Mouse (Mus musculus) heart, embryonic 11.5 days (tissue): ENCODE results near the gene Stat6. TPM values are rescaled to one million over a fixed set of nuclear protein-coding genes. Genes with fewer than 3 reads are reported as not detected.
"Not testable (repeated sequence)": the region's sequence is repeated elsewhere in the genome, so short reads cannot be mapped to it uniquely, and the experiment has no call there.

Experiments used
- ATAC-seq: fragments of 200-750 bp; cut with Nextera tagmentation; replicated peaks from 2 replicates; pipeline ENCODE4 v1.8.0; 2017; ENCODE audit warnings: moderate library complexity; ENCODE audit not compliant: insufficient number of reproducible peaks, low FRiP score, low TSS enrichment
- H3K27ac ChIP-seq: fragments of 300-500 bp; sonication (generic); 2 replicates; pipeline ENCODE4 v1.5.1; 2014; ENCODE audit warnings: mild to moderate bottlenecking, low read depth, low read length
- H3K27me3 ChIP-seq: fragments of 300-500 bp; sonication (generic); 2 replicates; pipeline ENCODE4 v1.6.1; 2014; ENCODE audit warnings: mild to moderate bottlenecking, low read length, mixed read lengths; ENCODE audit not compliant: control insufficient read depth, insufficient read depth
- H3K36me3 ChIP-seq: fragments of 300-500 bp; sonication (generic); 2 replicates; pipeline ENCODE4 v1.6.1; 2014; ENCODE audit warnings: mild to moderate bottlenecking, low read length, moderate library complexity, mixed read lengths; ENCODE audit not compliant: control insufficient read depth, insufficient read depth
- H3K4me1 ChIP-seq: fragments of 300-500 bp; sonication (generic); 2 replicates; pipeline ENCODE4 v1.6.1; 2014; ENCODE audit warnings: low read length; ENCODE audit not compliant: control insufficient read depth, insufficient read depth
- H3K4me2 ChIP-seq: fragments of 300-500 bp; sonication (generic); 2 replicates; pipeline ENCODE4 v1.6.1; 2014; ENCODE audit warnings: mild to moderate bottlenecking, moderate library complexity
- H3K4me3 ChIP-seq: fragments of 300-500 bp; sonication (generic); 2 replicates; pipeline ENCODE4 v1.5.1; 2014; ENCODE audit warnings: low read depth, low read length
- H3K9ac ChIP-seq: fragments of 300-500 bp; sonication (generic); 2 replicates; pipeline ENCODE4 v1.6.1; 2014; ENCODE audit warnings: mild to moderate bottlenecking, low read depth, low read length, moderate library complexity
- H3K9me3 ChIP-seq: fragments of 300-500 bp; sonication (generic); replicated peaks from 2 replicates; pipeline ENCODE4 v1.6.1; 2016; ENCODE audit warnings: low read length; ENCODE audit not compliant: control insufficient read depth
- WGBS: fragments of 180-500 bp; shearing (Covaris S2); extraction: QIAGEN DNeasy Blood & Tissue Kit; methylation state at CpG from one replicate; pipeline ENCODE4 v1.1.7; 2014; ENCODE audit not compliant: insufficient replicate concordance; 5-methylcytosine and 5-hydroxymethylcytosine counted together
- polyA plus RNA-seq: library from polyadenylated mRNA; unstranded; fragments of >200 nt; fragmentation: Nextera tagmentation; extraction: Ambion mirVana; gene quantifications from 2 replicates; pipeline ENCODE4 v1.2.1, GENCODE M21; 2014

Gene Stat6
- polyA plus RNA-seq, 1 experiment from 2014 or later, result 21.0 TPM

DNA sequence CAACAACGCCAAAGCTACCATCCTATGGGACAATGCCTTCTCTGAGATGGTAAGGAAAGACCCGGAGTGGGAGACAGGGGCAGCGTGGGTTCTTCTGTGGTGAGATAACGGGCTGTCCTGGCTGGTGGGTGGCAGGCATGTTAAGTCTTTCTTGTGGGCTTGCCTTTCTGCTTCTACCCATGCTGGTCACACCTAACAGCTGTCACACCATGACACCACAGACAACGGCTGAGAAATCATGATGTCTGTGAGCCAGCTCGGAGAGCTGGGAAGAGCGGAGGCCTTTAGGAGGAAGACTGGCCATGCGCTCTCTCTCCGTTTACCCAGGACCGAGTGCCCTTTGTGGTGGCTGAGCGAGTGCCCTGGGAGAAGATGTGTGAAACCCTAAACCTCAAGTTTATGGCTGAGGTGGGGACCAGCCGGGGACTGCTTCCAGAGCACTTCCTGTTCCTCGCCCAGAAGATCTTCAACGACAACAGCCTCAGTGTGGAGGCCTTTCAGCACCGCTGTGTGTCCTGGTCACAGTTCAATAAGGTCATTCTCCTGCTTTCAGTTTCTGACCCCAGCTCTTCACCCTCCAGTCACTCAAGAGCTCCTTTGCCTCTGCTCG, 12.3 kb downstream of the Stat6 start:
- H3K4me1 ChIP-seq, result peaks cover 3% of the 10 kb centered on the region
- ATAC-seq, result no peak
- no peaks in the 10 kb centered on the region for H3K9me3 ChIP-seq
- H3K9ac ChIP-seq, result no peak overlapping the region
- peaks cover 16% of the 10 kb centered on the region for H3K36me3 ChIP-seq
- 73% methylated on average over 16 of the region's 16 CpGs for WGBS
- H3K27ac ChIP-seq, result no peak overlapping the region
- H3K4me2 ChIP-seq, result no peak overlapping the region
- no peak overlapping the region for H3K4me3 ChIP-seq
- H3K27me3 ChIP-seq, result no peaks in the 10 kb centered on the region

DNA sequence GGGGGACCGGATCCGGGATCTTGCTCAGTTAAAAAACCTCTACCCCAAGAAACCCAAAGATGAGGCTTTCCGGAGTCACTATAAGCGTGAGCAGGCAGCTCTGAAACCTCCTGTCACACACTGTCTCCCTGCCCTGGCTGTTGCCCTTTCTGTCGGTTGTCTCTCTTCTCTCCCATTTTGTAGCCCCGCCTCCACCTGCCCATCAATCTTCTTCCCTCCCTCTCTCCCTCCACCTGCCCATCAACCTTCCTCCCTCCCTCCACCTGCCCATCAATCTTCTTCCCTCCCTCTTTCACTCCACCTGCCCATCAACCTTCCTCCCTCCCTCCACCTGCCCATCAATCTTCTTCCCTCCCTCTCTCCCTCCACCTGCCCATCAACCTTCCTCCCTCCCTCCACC, 14.8 kb downstream of the Stat6 start:
- ATAC-seq, H3K27ac ChIP-seq, H3K9ac ChIP-seq, H3K9me3 ChIP-seq, H3K4me2 ChIP-seq, H3K36me3 ChIP-seq, H3K27me3 ChIP-seq, H3K4me3 ChIP-seq: not testable (repeated sequence)
- peaks cover 24% of the 10 kb centered on the region for H3K4me1 ChIP-seq
- WGBS, result 42% methylated on average over 6 of the region's 6 CpGs

DNA sequence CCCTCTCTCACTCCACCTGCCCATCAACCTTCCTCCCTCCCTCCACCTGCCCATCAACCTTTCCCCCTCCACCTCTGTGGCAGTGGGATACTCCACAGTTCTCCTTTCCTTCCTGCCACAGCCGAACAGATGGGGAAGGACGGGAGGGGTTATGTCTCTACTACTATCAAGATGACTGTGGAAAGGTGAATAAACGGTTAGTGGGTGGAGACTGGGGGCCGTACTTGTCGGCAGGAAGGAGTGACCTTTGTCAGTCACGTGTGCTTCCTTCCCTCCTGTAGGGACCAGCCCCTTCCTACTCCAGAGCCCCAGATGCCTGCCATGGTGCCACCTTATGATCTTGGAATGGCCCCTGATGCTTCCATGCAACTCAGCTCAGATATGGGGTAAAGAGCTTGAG, 15.3 kb downstream of the Stat6 start:
- WGBS, result 16% methylated on average over 6 of the region's 6 CpGs
- Histone ChIP-seq H3K27me3 (no peaks in the 10 kb centered on the region), H3K4me3 (no peak overlapping the region), H3K36me3 (peaks cover 7% of the 10 kb centered on the region; the same call in 1 of the 2 replicates), H3K9ac (no peak overlapping the region), H3K4me2 (no peak overlapping the region), H3K9me3 (no peaks in the 10 kb centered on the region), H3K27ac (no peak overlapping the region), H3K4me1 (peaks cover 25% of the 10 kb centered on the region)
- no peak for ATAC-seq

DNA sequence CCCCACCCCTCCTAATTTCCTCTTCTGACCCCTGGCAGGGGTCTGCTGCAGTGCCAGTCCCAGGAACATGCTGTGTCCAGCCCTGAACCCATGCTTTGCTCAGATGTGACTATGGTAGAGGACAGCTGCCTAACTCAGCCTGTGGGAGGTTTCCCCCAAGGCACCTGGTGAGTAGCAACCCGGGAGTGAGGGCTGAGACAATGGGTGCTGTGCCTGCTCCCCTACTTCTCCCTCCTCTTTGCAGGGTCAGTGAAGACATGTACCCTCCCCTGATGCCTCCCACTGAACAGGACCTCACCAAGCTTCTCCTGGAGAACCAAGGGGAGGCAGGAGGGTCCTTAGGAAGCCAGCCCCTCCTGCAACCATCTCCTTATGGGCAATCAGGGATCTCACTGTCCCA, 16.8 kb downstream of the Stat6 start:
- ATAC-seq, result no peak
- Histone ChIP-seq H3K4me2 (no peak overlapping the region), H3K9me3 (no peaks in the 10 kb centered on the region), H3K27me3 (peaks cover 6% of the 10 kb centered on the region), H3K4me1 (peaks cover 35% of the 10 kb centered on the region), H3K36me3 (peaks cover 11% of the 10 kb centered on the region), H3K27ac (no peak overlapping the region), H3K9ac (no peak overlapping the region), H3K4me3 (no peak overlapping the region)
- WGBS, result 71% methylated on average over 1 of the region's 1 CpGs

DNA sequence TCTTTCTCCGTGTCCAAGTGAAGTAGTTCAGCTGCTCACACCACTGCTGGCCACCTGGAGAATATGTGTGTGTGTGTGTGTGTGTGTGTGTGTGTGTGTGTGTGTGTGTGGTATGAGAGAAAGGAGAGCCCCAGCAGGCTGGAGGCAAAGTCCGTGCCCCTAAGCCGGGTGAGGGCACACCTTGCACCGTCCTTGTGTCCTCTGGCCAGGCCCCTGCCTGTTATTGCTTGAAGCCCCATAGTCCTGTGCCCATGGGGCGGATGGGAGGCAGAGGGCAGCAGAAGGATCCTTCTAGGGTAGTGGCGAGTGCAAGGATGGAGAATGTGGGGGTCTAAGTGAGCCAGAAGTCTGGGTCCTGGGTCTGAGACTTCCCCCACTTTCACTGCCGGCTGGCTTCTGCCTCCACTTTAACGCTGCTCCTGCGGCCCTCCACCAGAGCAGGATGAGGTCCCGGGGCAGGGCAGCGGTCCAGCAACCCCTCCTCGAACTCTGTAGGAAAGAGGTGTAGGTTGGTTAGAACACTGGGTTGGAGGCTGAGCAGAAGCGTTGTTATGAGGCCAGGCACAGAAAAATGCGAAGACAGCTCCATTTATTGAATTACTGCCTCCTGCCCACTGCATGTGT, 18.6 kb downstream of the Stat6 start:
- peaks cover 10% of the 10 kb centered on the region for H3K27me3 ChIP-seq
- ATAC-seq, result no peak
- peak overlapping the region; percentile 78 for H3K27ac ChIP-seq
- H3K9me3 ChIP-seq, result no peaks in the 10 kb centered on the region
- peak overlapping the region; percentile 71 for H3K4me2 ChIP-seq
- H3K4me3 ChIP-seq, result peak overlapping the region; percentile 32
- H3K9ac ChIP-seq, result peak overlapping the region; percentile 65
- WGBS, result 15% methylated on average over 14 of the region's 14 CpGs
- H3K4me1 ChIP-seq, result peaks cover 40% of the 10 kb centered on the region
- H3K36me3 ChIP-seq, result peaks cover 11% of the 10 kb centered on the region

DNA sequence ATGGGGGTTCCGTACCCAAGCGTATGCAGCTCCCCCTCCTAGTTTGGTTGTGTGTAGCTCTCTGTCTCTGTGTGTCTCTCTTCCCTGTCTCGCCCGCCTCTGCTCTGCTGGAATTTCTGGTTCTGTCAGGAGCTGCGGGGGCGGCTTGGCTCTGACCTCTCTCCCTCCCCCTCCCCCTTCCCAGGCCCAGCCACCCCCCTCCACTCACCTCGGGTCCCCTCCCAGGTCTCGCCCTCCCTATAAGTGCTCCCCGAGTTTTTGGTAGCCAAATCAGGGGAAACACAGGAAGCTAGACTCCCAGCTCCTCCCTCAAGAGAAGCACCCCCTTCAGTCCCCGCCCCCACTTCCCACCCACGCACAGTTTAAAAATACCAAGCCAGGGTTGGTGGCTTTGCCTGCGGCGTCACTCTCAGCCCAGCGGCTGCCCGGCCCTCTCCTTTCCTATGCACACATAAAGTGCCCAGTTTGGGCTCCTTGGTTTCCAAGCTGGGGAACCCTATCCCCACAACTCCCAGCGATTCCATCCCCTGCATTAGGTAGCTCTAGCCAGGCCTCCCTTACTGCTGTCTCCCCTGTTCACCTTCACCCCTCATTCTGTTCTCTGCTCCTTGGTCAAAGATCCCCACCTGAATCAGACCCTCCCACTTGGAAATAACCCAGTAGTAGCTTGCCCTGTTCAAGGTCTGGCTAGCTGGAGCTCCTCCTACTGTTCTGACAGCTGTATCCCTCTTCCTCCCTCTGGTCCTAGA, 19.3 kb downstream of the Stat6 start:
- 1% methylated on average over 16 of the region's 16 CpGs for WGBS
- peak overlapping the region; percentile 32 for H3K4me3 ChIP-seq
- peak; percentile 19 for ATAC-seq

DNA sequence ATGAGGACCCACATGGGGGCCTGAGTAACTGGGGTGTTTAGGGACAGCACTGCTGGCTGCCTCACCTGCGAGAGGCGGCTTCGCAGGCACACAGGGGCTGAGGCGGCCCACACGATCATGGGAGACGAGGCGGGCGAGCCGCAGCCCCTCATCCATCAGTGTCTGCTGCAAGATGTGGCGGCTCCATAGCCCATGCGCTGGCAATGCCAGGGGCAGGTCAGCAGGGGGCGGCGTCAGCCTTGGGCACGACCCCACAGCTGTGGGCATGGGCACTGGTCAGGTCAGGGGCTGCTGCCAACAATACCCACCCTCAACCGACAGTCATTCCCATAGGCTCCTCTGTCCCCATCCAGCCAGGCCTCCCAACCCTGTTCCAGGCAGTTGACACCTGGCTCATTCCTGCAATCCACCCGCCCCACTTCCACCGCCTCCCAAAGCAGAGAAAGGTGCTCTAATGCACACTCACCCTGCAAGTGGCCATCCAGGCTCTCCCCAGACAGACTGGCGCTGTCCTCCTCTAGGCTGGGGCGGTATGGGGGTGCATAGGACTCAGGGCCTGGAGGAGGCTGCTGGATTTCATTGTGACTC, 20.0 kb downstream of the Stat6 start:
- Histone ChIP-seq H3K9ac (peak overlapping the region; percentile 43; the same call in 1 of the 2 replicates), H3K4me2 (peak overlapping the region; percentile 71), H3K4me3 (peak overlapping the region; percentile 32; the same call in 1 of the 2 replicates), H3K36me3 (peaks cover 8% of the 10 kb centered on the region), H3K4me1 (peaks cover 40% of the 10 kb centered on the region), H3K27me3 (peaks cover 10% of the 10 kb centered on the region), H3K9me3 (no peaks in the 10 kb centered on the region), H3K27ac (peak overlapping the region; percentile 78)
- WGBS, result 22% methylated on average over 19 of the region's 19 CpGs
- ATAC-seq, result no peak

More for the DNA sequence above, 19.3 kb downstream of the Stat6 start:
- Histone ChIP-seq H3K9me3 (no peaks in the 10 kb centered on the region), H3K4me1 (peaks cover 40% of the 10 kb centered on the region), H3K9ac (peak overlapping the region; percentile 65), H3K27me3 (peaks cover 10% of the 10 kb centered on the region), H3K27ac (peak overlapping the region; percentile 78), H3K36me3 (peaks cover 8% of the 10 kb centered on the region), H3K4me2 (peak overlapping the region; percentile 71)

DNA sequence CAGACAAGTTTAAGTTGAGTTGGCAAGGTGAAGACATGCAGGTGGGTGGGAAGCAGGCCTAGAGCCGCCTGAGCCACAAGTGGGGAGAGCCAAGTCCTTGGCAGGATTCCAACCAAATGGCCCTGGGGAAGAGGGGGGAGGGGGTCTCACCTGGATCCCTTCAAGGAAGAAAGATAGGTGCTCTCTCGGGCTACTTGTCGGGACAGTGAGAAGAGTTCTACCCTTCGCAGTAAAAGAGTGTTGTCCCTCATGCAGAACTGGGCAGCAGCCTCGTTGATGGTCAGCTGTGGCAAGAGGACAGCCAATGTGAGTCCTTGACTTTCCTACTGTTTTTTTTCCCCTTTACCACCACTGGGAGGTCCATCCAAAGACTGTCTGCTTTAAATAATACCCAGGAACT, 20.8 kb downstream of the Stat6 start:
- H3K27me3 ChIP-seq, result peaks cover 10% of the 10 kb centered on the region
- no peak overlapping the region for H3K27ac ChIP-seq
- no peak for ATAC-seq
- H3K9me3 ChIP-seq, result no peaks in the 10 kb centered on the region
- no peak overlapping the region for H3K4me2 ChIP-seq
- peaks cover 8% of the 10 kb centered on the region for H3K36me3 ChIP-seq
- H3K4me3 ChIP-seq, result no peak overlapping the region
- H3K9ac ChIP-seq, result no peak overlapping the region
- WGBS, result 32% methylated on average over 5 of the region's 5 CpGs
- H3K4me1 ChIP-seq, result peaks cover 43% of the 10 kb centered on the region
